Mouse (Mus musculus): Measurements from ENCODE around the gene Ints3.

The Ints3 gene

DNA sequence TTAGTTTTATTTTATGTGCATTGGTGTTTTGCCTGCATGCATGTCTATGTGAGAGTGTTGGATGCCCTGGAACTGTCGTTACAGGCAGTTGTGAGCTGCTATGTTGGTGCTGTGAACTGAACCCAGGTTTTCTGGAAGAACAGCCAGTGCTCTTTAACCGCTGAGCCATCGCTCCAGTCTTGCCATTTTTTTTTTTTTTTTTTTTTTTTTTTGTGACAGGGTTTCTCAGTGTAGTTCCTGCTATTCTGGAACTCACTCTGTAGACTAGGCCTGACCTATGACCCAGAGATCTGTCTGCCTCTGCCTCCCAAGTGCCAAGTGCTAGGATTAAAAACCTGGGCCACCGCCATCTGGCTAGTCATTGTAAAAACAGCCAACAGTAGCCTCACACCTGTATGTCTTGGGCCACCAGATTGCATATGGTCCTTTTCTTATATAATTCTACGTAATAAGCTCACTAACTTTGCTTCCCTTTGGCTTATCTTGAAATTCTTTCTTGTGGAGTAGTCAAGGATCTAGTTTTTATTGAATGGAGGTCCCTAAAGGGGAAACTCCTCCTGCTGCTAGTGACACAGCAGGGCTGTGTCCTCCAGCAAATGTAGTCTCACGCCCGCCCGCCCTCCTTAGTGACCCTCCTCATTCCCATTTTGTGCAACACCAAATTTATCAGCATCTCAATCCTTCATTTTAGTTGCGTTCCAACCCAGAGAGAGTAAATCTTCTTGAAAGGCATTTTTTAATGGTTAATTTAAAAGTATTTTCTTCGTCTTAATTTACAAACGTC, 12.2 kb upstream of the Ints3 start:
- DNase-seq (ENCODE audit: low spot score in 2 of 2), result no peak

- DNase-seq (ENCODE audit: low spot score in 2 of 2), result no peak
Measured at GRCm38 (mm10) chr3:90443977-90444376, 10.6 kb upstream of the Ints3 start.

- DNase-seq (ENCODE audit: low spot score in 2 of 2), result no peak
Measured at GRCm38 (mm10) chr3:90440756-90441155, 7.3 kb upstream of the Ints3 start.

- no peak for DNase-seq (ENCODE audit: low spot score in 2 of 2)
Measured at GRCm38 (mm10) chr3:90437131-90437530, 3.7 kb upstream of the Ints3 start.

- DNase-seq (ENCODE audit: low spot score in 2 of 2), result no peak
Measured at GRCm38 (mm10) chr3:90434073-90434730, 780 bp upstream of the Ints3 start.

- DNase-seq (ENCODE audit: low spot score in 2 of 2), result peak; percentile 49 to 70
Measured at GRCm38 (mm10) chr3:90432811-90433219, 607 bp downstream of the Ints3 start.

DNA sequence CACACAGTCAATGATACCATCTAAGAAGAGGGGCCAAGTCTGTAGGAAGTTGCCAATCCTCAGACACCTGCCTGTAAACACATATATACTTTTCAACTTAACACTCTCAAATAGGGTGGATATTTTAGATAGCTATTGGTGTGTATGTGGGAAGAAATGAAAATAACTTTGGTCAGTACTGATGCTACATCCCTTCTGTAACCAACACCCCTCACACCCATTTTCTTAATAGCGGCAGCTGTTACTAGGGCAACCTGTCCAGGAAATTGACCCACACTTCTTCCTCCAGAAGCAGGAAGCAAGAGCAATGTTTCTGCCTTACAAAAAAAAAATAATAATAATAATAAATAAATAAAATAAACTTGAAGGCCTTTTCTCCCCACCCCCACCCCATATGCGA, 1.1 kb downstream of the Ints3 start:
- no peak for DNase-seq (ENCODE audit: low spot score in 2 of 2)

- no peak for DNase-seq (ENCODE audit: low spot score in 2 of 2)
Measured at GRCm38 (mm10) chr3:90429576-90429975, 3.8 kb downstream of the Ints3 start.

DNA sequence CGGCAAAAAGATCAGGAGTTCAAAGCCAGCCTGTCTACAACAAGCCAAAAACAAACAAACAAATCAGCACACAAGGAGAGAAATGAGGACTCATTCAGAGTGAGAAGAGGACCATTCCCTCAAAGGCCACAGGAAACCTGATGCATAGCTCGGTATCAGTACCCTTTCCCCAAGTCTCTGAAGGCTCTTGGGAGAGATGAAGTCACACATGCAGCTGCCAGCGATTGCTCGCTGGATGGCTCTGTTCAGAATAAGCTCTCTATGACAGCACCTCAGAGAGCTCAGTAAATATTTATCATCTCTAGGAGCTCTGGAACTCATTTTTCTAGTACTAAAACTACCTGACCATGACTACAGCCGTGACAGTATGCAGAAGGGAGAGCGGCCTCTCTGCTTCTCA, 5.2 kb downstream of the Ints3 start:
- no peak for DNase-seq (ENCODE audit: low spot score in 2 of 2)

- no peak for DNase-seq (ENCODE audit: low spot score in 2 of 2)
Measured at GRCm38 (mm10) chr3:90427574-90427973, 5.8 kb downstream of the Ints3 start.

- no peak for DNase-seq (ENCODE audit: low spot score in 2 of 2)
Measured at GRCm38 (mm10) chr3:90425499-90425898, 7.9 kb downstream of the Ints3 start.

DNA sequence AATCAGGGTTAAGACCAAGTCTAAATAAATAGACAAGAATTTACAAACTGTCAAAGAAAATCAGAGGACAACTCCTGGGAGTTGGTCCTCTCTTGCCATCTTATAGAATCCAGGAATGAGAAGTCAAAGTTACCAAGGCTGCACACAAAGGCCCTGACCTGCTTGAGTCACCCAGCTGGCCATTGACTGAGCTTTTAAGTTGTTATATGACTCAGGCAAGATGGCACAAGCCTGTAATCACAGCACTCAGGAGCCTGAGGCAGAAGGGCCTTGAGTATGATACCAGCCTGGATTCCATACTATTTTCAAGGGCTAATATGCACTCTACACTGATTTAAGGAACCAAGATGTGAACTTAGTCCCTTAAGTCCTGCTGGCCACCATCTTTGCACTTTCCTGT, 9.9 kb downstream of the Ints3 start:
- DNase-seq (ENCODE audit: low spot score in 2 of 2), result no peak

- DNase-seq (ENCODE audit: low spot score in 2 of 2), result no peak
Measured at GRCm38 (mm10) chr3:90420696-90421095, 12.7 kb downstream of the Ints3 start.

GRCm38 (mm10) chr3:90413011-90413396, 20.4 kb downstream of the Ints3 start:
- DNase-seq (ENCODE audit: low spot score in 2 of 2), result no peak

GRCm38 (mm10) chr3:90412312-90413010, 21.0 kb downstream of the Ints3 start:
- peak; percentile 62 to 74 for DNase-seq (ENCODE audit: low spot score in 2 of 2)

DNA sequence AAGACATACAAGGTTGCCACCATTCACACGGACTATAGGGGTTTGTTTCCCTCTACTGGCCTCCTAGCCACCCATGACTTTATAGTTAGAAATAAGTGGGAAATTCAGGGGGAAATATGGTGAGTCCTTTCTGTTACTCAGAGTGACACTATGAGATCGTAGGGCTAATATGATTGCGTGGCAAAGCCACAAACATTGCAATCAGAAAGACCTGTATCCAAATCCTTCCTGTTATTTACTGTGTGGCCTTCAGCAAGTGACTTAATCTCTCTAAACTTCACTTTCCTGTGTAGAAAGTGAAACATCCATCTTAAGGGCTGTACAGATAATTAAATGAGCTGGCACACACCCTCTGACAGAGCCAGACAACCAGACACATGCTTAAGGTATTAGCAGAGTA, 24.7 kb downstream of the Ints3 start:
- no peak for DNase-seq (ENCODE audit: low spot score in 2 of 2)

- DNase-seq (ENCODE audit: low spot score in 2 of 2), result no peak
Measured at GRCm38 (mm10) chr3:90406414-90406813, 27.0 kb downstream of the Ints3 start.

- no peak for DNase-seq (ENCODE audit: low spot score in 2 of 2)
Measured at GRCm38 (mm10) chr3:90404609-90405008, 28.8 kb downstream of the Ints3 start.

DNA sequence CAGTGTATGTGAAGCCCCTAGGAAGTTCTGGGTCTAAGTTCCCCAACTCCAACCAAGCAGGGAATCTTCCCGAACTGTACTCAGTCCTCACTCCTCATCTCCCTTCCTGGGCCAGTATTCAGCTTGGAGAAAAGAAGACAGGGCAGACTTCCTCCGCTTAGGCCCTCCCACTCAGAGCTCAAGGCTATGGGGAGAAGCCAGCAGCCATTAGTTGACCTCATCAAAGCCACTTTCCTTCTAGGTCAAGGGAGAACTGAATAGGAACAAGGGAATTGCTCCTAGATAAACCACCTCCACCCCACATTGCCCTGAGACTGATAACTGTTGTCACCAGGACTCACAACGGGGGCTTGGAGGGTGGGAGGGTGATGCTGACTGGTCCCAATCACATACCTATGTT, 29.3 kb downstream of the Ints3 start:
- no peak for DNase-seq (ENCODE audit: low spot score in 2 of 2)

DNA sequence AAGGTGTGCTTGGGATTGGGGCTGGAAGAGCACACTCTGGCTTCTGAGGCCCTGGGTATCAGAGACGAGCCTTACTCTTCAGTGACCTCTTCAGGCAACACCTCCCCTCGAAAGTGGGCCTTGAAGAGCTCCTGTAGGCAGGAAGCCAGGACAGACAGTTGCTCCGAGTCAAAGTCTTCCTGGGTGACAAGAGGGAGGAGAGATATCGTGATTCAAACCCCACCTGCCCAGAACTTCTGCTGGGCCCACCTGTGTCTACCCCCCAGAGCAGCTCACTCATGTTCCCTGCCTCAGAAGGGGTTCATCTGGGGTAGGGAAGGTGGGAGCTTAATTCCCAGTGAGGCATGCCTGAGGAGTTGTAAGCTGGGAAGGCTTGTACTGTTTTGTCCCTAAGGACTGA, 32.4 kb downstream of the Ints3 start:
- DNase-seq (ENCODE audit: low spot score in 2 of 2), result no peak

DNA sequence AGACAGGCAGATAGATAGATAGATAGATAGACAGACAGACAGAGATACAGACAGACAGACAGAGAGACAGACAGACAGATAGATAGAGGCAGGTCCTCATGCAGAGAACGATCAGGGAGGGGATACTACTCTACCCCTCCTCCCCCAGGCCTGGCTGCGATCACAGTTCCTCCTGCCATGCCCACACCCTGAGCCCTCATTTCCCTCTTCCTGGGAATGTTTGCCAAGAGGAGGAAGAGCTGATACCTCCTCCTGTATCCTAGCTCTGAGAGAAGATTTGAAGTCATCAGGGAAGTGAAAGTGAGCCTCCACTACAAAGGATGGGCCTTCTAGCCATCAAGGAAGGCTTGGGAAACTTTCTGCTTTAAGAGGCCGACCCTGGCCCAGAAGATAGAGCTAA, 37.8 kb downstream of the Ints3 start:
- no peak for DNase-seq (ENCODE audit: low spot score in 2 of 2)

GRCm38 (mm10) chr3:90392661-90393060, 40.8 kb downstream of the Ints3 start:
- no peak for DNase-seq (ENCODE audit: low spot score in 2 of 2)

DNA sequence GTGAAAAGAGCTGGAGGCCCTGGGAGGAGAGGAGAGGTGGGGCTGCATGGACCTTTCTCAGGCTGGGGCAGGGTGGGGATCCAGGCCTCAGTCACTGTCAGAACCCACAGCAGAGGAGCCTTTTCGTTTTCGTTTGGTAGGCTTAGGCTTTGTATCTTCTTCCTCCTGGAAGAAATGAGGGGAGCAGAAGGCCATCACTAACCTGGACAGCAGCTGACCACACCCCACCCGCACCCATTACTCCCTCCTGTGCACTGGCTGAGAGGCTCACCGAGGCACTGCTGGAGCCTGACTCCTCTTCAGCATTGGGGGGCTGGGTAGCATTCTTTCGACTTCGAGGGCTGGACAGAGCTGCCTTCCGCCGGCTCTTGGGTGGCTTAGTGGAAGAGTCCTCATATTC, 41.5 kb downstream of the Ints3 start:
- DNase-seq (ENCODE audit: low spot score in 2 of 2), result no peak

Data from frontal cortex, postnatal 36 days (tissue).